Mouse (Mus musculus): ENCODE measurements at regions not wholly inside any gene's neighbourhood (a gene's known extent, or its start where the extent isn't known, plus 50 kb on each side); places are given as distances from the start of the nearest gene placed in this dataset.

- TF ChIP-seq CTCF (IDR thresholded peaks at IDR 0.05; ENCODE audit: control insufficient read depth, insufficient read depth, insufficient replicate concordance, low read depth, low read length) (no peak), POLR2A (IDR thresholded peaks at IDR 0.05; ENCODE audit: control insufficient read depth, low read depth, low read length) (no peak)
Observed at GRCm38 (mm10) chr2:101021515-101021914, 603.0 kb upstream of the Rag2 start.

All from testis, adult 2 months (tissue).